Mouse (Mus musculus) neutrophil, adult 5-6 weeks (primary cell): ENCODE measurements around the gene Gpr176. TPM values are rescaled to one million over a fixed set of nuclear protein-coding genes. Genes with fewer than 3 reads are reported as not detected.
"Not testable (repeated sequence)": the region's sequence is repeated elsewhere in the genome, so short reads cannot be mapped to it uniquely, and the experiment has no call there.

Experiments
- ATAC-seq: fragments of 151-379, 151-347 bp; 2 replicates; pipeline ENCODE4 v1.8.0; 2017; ENCODE audit warnings: mild to moderate bottlenecking, moderate TSS enrichment; ENCODE audit not compliant: insufficient number of reproducible peaks, poor library complexity, low FRiP score, severe bottlenecking; ENCODE audit errors: extremely low read depth
- total RNA-seq: library from RNA; stranded (forward); fragments of 200-1000 nt; gene quantifications from 2 replicates; pipeline ENCODE4 v1.2.3, GENCODE M21; 2017

Gpr176 gene
- total RNA-seq, 1 experiment from 2014 or later, result 0.12 TPM

DNA sequence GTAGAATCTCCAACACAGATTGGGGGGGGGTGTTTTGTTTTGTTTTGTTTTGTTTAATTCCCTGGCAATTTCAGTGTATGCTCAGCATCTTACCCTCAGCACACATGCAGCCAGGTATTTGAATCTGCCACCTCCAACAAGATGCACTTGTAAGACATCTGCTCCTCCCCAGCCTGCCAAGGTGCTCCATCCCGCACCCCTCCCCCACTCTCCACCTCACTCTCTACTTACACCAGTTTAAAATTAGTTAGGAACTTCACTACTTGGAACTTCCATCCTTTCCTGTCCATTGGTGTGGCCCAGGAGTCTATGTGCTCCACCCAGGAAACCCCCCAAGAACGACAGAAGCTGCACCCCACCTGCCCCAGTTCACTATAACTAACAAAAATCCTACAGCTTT lies 66.3 kb downstream of the Gpr176 start:
- no peak for ATAC-seq

GRCm38 (mm10) chr2:118306522-118306895 lies 66.7 kb downstream of the Gpr176 start:
- ATAC-seq, result no peak

GRCm38 (mm10) chr2:118305827-118306521 lies 67.2 kb downstream of the Gpr176 start:
- ATAC-seq, result no peak

DNA sequence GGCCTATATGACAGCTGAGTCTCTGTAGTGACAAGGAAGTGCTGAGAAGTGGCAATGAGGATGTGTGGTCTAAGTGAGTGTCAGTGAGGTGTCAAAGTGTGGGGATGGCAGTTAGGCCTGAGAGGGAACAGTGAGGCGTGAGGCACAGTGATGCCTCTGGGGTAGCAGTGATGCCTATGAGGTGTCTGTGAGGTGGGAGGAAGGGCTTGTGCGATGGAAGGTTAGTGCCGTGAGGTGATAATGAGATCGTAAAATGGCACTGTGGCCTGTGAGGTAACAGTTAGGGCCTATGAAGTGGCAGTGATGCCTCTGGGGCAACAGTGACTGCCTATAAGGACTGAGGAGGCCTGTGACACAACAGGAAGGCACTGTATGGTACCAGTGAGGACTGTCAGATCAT lies 69.8 kb downstream of the Gpr176 start:
- no peak for ATAC-seq

DNA sequence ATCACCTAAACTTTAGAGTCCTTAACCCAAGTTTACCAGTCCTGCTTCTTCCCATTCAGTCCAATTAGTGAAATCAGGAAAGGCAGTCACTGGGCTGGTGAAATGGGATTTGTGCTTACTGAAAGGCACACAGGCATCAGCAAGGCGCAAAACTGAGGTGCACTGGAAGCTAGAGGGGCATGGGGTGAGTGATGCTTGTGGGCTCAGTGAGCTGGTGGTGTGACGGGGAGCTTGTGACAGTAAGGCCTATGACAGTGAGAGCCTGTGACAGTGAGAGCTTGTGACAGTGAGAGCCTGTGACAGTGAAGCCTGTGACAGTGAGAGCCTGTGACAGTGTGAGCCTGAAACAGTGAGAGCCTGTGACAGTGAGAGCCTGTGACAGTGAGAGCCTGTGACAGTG lies 71.6 kb downstream of the Gpr176 start:
- ATAC-seq, result no peak

- no peak for ATAC-seq
These were observed 72.1 kb downstream of the Gpr176 start for GRCm38 (mm10) chr2:118301041-118301545.

- no peak for ATAC-seq
These were observed 73.2 kb downstream of the Gpr176 start for GRCm38 (mm10) chr2:118299981-118300380.

- no peak for ATAC-seq
These were observed 74.6 kb downstream of the Gpr176 start for GRCm38 (mm10) chr2:118298601-118299000.

DNA sequence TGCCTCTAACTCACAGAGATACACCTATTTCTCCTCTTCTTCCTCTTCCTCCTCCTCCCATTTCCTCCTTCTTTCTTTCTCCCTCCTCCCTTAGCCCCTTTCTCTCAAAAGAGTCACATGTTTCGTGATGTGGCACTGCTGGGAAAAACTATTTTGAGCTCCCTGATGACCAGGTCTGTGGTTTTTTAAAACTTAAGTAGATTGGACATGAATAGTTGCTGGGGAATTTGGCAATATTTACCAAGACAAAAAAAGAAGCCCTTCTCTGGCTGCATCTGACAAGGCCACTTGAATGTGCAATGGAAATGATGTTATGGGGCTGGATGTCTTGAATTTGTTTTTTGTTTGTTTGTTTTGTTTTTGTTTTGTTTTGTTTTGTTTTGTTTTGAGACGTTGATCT lies 75.3 kb downstream of the Gpr176 start:
- ATAC-seq, result no peak

DNA sequence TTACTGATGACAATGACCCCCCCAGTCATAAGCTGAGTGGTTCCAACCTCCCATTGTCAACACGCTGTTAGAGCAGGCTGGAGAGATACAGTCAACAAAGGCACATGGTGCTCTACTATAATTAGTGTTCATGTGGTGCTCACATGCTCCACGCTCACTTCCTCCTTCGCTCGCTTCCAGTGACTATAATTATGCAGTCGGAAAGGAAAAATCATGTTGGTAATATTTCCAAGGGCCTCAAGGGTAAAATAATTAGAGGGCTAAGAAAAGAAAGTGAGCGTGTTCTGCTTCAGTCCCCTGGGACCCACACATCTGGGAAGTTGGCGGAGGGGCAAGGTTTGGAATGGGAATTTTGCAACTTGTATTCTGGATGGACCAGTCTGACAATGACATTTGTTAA lies 77.7 kb downstream of the Gpr176 start:
- no peak for ATAC-seq

- no peak for ATAC-seq
These were observed 79.6 kb downstream of the Gpr176 start for GRCm38 (mm10) chr2:118293583-118293982.

DNA sequence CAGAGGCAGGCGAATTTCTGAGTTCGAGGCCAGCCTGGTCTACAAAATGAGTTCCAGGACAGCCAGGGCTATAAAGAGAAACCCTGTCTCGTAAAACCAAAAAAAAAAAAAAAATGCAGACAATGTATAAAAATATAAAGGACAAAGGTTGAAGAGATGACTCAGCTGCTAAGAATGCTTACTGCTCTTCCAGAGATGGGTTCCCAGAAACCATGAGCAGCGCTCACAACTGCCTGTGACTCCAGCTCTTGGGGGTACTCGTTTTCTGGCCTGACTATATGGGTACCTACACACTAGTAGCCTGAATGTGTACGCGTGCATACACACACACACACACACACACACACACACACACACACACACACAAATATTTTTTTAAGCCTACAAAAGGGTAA lies 84.2 kb downstream of the Gpr176 start:
- not testable (repeated sequence) for ATAC-seq

DNA sequence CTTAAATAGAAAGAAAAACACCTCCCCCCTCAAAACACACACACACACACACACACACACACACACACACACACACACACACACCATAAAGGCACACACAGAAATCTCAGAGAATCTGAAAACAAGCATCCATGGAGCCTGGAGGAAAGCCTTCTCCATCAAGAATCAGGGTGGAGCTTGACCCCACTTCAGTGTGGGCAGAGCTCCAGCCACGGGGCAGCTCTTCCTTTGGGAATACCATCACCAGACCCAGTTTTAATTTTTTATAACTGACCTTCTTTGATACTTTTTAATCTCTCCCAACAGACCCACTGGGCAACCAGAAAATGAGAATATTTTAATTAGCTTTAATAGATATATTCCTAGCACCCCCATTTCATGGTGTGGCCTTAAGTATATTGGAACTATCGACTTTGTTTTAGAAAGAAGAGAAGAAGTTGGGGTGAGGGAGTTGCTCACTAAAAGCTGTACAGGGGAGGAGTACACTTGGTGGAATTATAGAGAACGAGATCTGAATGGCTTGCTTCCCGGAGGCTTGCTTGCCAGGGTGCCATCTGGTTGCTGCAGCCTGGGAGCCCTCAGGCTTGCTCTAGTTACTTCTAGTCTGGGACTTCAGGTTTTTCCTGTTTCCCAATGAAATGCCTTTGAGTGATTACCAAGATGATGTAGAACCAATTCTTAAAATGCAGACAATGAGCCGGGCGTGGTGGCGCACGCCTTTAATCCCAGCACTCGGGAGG lies 84.7 kb downstream of the Gpr176 start:
- no peak for ATAC-seq

- ATAC-seq, result no peak
These were observed 85.5 kb downstream of the Gpr176 start for GRCm38 (mm10) chr2:118287678-118288077.

- ATAC-seq, result no peak
These were observed 90.8 kb downstream of the Gpr176 start for GRCm38 (mm10) chr2:118282467-118282866.

- ATAC-seq, result no peak
These were observed 95.0 kb downstream of the Gpr176 start for GRCm38 (mm10) chr2:118278249-118278648.

DNA sequence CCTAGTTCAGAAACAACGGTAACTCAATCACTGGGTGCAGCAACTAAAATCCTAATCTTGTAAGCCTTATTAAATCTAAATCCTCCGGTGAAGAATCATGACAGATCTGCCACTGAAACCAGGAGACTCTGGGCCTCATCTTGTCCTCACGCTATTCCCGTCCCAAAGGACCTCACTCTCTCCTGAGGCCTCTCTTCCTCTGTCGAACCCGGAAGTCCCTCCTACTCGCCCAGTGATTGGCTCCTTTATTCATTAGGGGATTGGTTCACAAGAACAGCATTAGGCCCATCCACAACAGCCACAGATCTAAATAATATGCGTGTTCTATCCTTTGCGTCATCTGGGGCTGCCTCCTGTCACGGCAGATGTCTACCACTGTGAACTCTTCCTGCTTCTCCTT lies 101.6 kb downstream of the Gpr176 start:
- ATAC-seq, result no peak

DNA sequence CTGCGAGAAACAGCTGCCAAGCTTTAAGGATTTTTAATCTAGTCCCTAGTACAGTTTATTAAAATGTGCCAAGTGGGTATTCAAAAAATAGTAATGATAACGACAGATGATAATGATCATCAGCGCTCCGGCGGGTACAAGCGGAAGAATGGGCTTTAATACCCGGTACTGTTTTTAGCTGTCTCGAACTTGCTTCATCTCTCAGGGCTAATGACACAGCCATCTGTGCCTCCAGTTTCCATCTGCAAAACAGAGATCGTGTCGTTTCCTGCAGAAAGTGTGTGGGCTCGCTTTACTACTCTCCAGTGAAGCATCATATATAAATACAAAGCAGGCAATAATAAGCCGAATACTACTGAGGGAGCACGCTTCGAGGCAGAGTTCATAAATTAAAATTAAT lies 103.0 kb downstream of the Gpr176 start:
- ATAC-seq, result no peak

DNA sequence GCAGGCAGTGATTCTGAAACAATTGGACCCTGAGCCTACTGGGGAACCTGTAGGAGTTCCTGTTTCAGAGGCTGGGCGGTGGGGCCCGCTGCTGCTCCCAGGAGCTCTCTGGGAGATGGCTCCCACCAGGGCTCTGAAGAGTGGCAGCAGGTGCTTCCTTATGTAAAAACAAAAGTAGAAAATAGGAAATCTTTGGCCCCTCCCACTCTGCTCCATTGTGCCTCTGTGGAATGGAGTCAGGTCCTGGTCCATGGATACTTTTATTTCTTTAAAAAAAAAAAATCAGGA lies 109.4 kb downstream of the Gpr176 start:
- ATAC-seq, result no peak

GRCm38 (mm10) chr2:118263151-118263913 lies 109.9 kb downstream of the Gpr176 start:
- ATAC-seq, result peak; percentile 72
